Mouse (Mus musculus) megakaryocyte, embryonic 14.5 days (primary cell): ENCODE results near the gene Fbxo45. TPM values are rescaled to one million over a fixed set of nuclear protein-coding genes. Genes with fewer than 3 reads are reported as not detected.
"Not testable (repeated sequence)": the region's sequence is repeated elsewhere in the genome, so short reads cannot be mapped to it uniquely, and the experiment has no call there.

ENCODE experiments used
- H3K27me3 ChIP-seq: replicated peaks from 2 replicates; pipeline ENCODE3; 2012; ENCODE audit warnings: inconsistent platforms
- H3K36me3 ChIP-seq: replicated peaks from 2 replicates; pipeline ENCODE3; 2012; ENCODE audit warnings: low read length, inconsistent platforms, mixed read lengths
- H3K4me1 ChIP-seq: 2 replicates; pipeline ENCODE4 v1.6.1; 2012; ENCODE audit warnings: inconsistent platforms
- H3K4me3 ChIP-seq: replicated peaks from 2 replicates; pipeline ENCODE3; 2012; ENCODE audit warnings: moderate library complexity, mild to moderate bottlenecking, inconsistent platforms
- H3K9me3 ChIP-seq: 2 replicates; pipeline ENCODE4 v1.6.1; 2012; ENCODE audit warnings: inconsistent platforms
- FLI1 ChIP-seq: IDR thresholded peaks from 2 replicates; pipeline ENCODE4 v1.6.1; 2012; ENCODE audit warnings: low read length, inconsistent platforms, mixed read lengths
- GATA1 ChIP-seq: IDR thresholded peaks from 3 replicates; pipeline ENCODE4 v1.6.1; 2012; ENCODE audit warnings: mixed read lengths, low read length, inconsistent platforms, borderline replicate concordance
- polyA plus RNA-seq: library from polyadenylated mRNA; stranded (reverse); fragments of >175 nt; gene quantifications from 2 replicates; pipeline ENCODE4 v1.2.3, GENCODE M21; 2012; ENCODE audit warnings: low replicate concordance; ENCODE audit not compliant: insufficient read depth

Fbxo45 gene
- 0.95 and 2.2 TPM in 2 replicates for polyA plus RNA-seq

GRCm38 (mm10) chr16:32246952-32247370 lies at the start of gene Fbxo45, which contains the start of gene Wdr53:
Gene Fbxo45, minus strand, starts transcription at chr16:32247158.
Gene Wdr53, plus strand, starts transcription at chr16:32247227.
- peaks cover 14% of the 10 kb centered on the region for H3K36me3 ChIP-seq
- peak within 1 kb of the TSS; percentile 99 for H3K4me3 ChIP-seq
- no peaks in the 10 kb centered on the region for H3K9me3 ChIP-seq
- no peaks in the 10 kb centered on the region for H3K27me3 ChIP-seq
- H3K4me1 ChIP-seq: peaks cover 49% of the 10 kb centered on the region
- TF ChIP-seq GATA1 (no peak), FLI1 (peak; percentile 22; the same call in 1 of the 2 replicates)

- no peaks in the 10 kb centered on the region for H3K4me1 ChIP-seq
- peaks cover 56% of the 10 kb centered on the region for H3K36me3 ChIP-seq
- no peaks in the 10 kb centered on the region for H3K9me3 ChIP-seq
- TF ChIP-seq FLI1: no peak
- no peak overlapping the region for H3K4me3 ChIP-seq
- no peaks in the 10 kb centered on the region for H3K27me3 ChIP-seq
These were observed 44.9 kb upstream of the Fbxo45 start for GRCm38 (mm10) chr16:32291821-32292220.

- TF ChIP-seq GATA1: no peak
- TF ChIP-seq FLI1: no peak
- Histone ChIP-seq H3K27me3 (no peaks in the 10 kb centered on the region), H3K9me3 (peaks cover 4% of the 10 kb centered on the region; the same call in 1 of the 2 replicates), H3K4me3 (no peak overlapping the region), H3K4me1 (peaks cover 22% of the 10 kb centered on the region), H3K36me3 (peaks cover 75% of the 10 kb centered on the region)
These were observed 35.6 kb upstream of the Fbxo45 start for GRCm38 (mm10) chr16:32282608-32283007.

- Histone ChIP-seq H3K4me3 (no peak overlapping the region), H3K36me3 (peaks cover 53% of the 10 kb centered on the region)
- TF ChIP-seq GATA1: no peak
- no peak for TF ChIP-seq FLI1
These were observed 33.3 kb upstream of the Fbxo45 start for GRCm38 (mm10) chr16:32280211-32280610.

GRCm38 (mm10) chr16:32278396-32278795 lies 31.4 kb upstream of the Fbxo45 start:
- TF ChIP-seq FLI1 (no peak), GATA1 (no peak)
- no peaks in the 10 kb centered on the region for H3K27me3 ChIP-seq
- peaks cover 34% of the 10 kb centered on the region for H3K36me3 ChIP-seq
- H3K4me1 ChIP-seq: peaks cover 30% of the 10 kb centered on the region
- H3K4me3 ChIP-seq: peak overlapping the region; percentile 97
- H3K9me3 ChIP-seq: peaks cover 4% of the 10 kb centered on the region; the same call in 1 of the 2 replicates

More at GRCm38 (mm10) chr16:32280211-32280610, 33.3 kb upstream of the Fbxo45 start:
- H3K4me1 ChIP-seq: peaks cover 34% of the 10 kb centered on the region
- H3K9me3 ChIP-seq: peaks cover 4% of the 10 kb centered on the region; the same call in 1 of the 2 replicates
- H3K27me3 ChIP-seq: no peaks in the 10 kb centered on the region

- no peaks in the 10 kb centered on the region for H3K27me3 ChIP-seq
- no peak for TF ChIP-seq GATA1
- peak; percentile 67; the same call in 1 of the 2 replicates for TF ChIP-seq FLI1
- H3K36me3 ChIP-seq: peaks cover 26% of the 10 kb centered on the region
- H3K4me3 ChIP-seq: peak within 1 kb of the TSS; percentile 97
- peaks cover 25% of the 10 kb centered on the region for H3K4me1 ChIP-seq
- H3K9me3 ChIP-seq: peaks cover 4% of the 10 kb centered on the region; the same call in 1 of the 2 replicates
These were observed 30.6 kb upstream of the Fbxo45 start, which contains the start of gene Rnf168 for GRCm38 (mm10) chr16:32277308-32278256. Gene Rnf168, plus strand, starts transcription at chr16:32277459.

- TF ChIP-seq GATA1: no peak
- no peak for TF ChIP-seq FLI1
- H3K4me1 ChIP-seq: peaks cover 24% of the 10 kb centered on the region
- H3K4me3 ChIP-seq: no peak overlapping the region
These were observed 28.9 kb upstream of the Fbxo45 start for GRCm38 (mm10) chr16:32275830-32276229.

GRCm38 (mm10) chr16:32275041-32275440 lies 28.1 kb upstream of the Fbxo45 start:
- Histone ChIP-seq H3K4me1 (peaks cover 24% of the 10 kb centered on the region), H3K27me3 (no peaks in the 10 kb centered on the region), H3K36me3 (peaks cover 6% of the 10 kb centered on the region), H3K4me3 (no peak overlapping the region), H3K9me3 (peaks cover under 1% of the 10 kb centered on the region; the same call in 1 of the 2 replicates)
- TF ChIP-seq GATA1 (no peak), FLI1 (no peak)

More at GRCm38 (mm10) chr16:32275830-32276229, 28.9 kb upstream of the Fbxo45 start:
- H3K27me3 ChIP-seq: no peaks in the 10 kb centered on the region
- peaks cover 4% of the 10 kb centered on the region; the same call in 1 of the 2 replicates for H3K9me3 ChIP-seq
- peaks cover 12% of the 10 kb centered on the region for H3K36me3 ChIP-seq

GRCm38 (mm10) chr16:32273338-32273737 lies 26.4 kb upstream of the Fbxo45 start:
- no peak for TF ChIP-seq GATA1
- Histone ChIP-seq H3K9me3 (no peaks in the 10 kb centered on the region), H3K36me3 (no peaks in the 10 kb centered on the region), H3K27me3 (no peaks in the 10 kb centered on the region), H3K4me1 (peaks cover 19% of the 10 kb centered on the region), H3K4me3 (no peak overlapping the region)

GRCm38 (mm10) chr16:32271291-32271690 lies 24.3 kb upstream of the Fbxo45 start, which contains the start of gene Smco1:
Gene Smco1, plus strand, starts transcription at chr16:32271468.
- TF ChIP-seq FLI1 (no peak), GATA1 (no peak)
- Histone ChIP-seq H3K27me3 (no peaks in the 10 kb centered on the region), H3K4me3 (no peak within 1 kb of the TSS), H3K36me3 (no peaks in the 10 kb centered on the region), H3K4me1 (peaks cover 11% of the 10 kb centered on the region), H3K9me3 (no peaks in the 10 kb centered on the region)

- not testable (repeated sequence) for H3K27me3 ChIP-seq, H3K9me3 ChIP-seq, H3K36me3 ChIP-seq, H3K4me3 ChIP-seq
- H3K4me1 ChIP-seq: peaks cover 11% of the 10 kb centered on the region
These were observed 17.3 kb upstream of the Fbxo45 start for GRCm38 (mm10) chr16:32264225-32264624.
